Mouse (Mus musculus) lung, postnatal 0 days (tissue): Measurements from ENCODE around the gene Slc39a7. TPM values are rescaled to one million over a fixed set of nuclear protein-coding genes. Genes with fewer than 3 reads are reported as not detected.
A peak's percentile ranks its signal among the peaks of the same experiment; 100 is the strongest.
"Not testable (repeated sequence)": the region's sequence is repeated elsewhere in the genome, so short reads cannot be mapped to it uniquely, and the experiment has no call there.

ENCODE experiments used
- ATAC-seq: fragments of 200-750 bp; cut with Nextera tagmentation; 2 replicates; pipeline ENCODE4 v1.8.0; 2017; ENCODE audit warnings: moderate library complexity
- DNase-seq: peaks from one replicate; pipeline ENCODE4 v3.0.0-alpha.2; 2016; ENCODE audit warnings: low spot score
- H3K27ac ChIP-seq: fragments of 300-500 bp; sonication (generic); 2 replicates; pipeline ENCODE4 v1.5.1; 2014; ENCODE audit warnings: antibody characterized with exemption, mild to moderate bottlenecking, low read length, mixed read lengths
- H3K27me3 ChIP-seq: fragments of 300-500 bp; sonication (generic); replicated peaks from 2 replicates; pipeline ENCODE4 v1.6.1; 2014; ENCODE audit warnings: low read length, mixed read lengths; ENCODE audit not compliant: insufficient read depth
- H3K36me3 ChIP-seq: fragments of 300-500 bp; sonication (generic); 2 replicates; pipeline ENCODE4 v1.6.1; 2014; ENCODE audit warnings: low read length, mixed read lengths; ENCODE audit not compliant: insufficient read depth
- H3K4me1 ChIP-seq: fragments of 300-500 bp; sonication (generic); 2 replicates; pipeline ENCODE4 v1.6.1; 2014; ENCODE audit warnings: antibody characterized with exemption, low read depth, low read length, mixed read lengths; ENCODE audit not compliant: insufficient read depth
- H3K4me2 ChIP-seq: fragments of 300-500 bp; sonication (generic); replicated peaks from 2 replicates; pipeline ENCODE4 v1.6.1; 2014; ENCODE audit warnings: low read depth, mild to moderate bottlenecking, low read length, moderate library complexity, mixed read lengths
- H3K4me3 ChIP-seq: fragments of 300-500 bp; sonication (generic); 2 replicates; pipeline ENCODE4 v1.5.1; 2014; ENCODE audit warnings: low read depth, low read length
- H3K9ac ChIP-seq: fragments of 300-500 bp; sonication (generic); replicated peaks from 2 replicates; pipeline ENCODE4 v1.6.1; 2014; ENCODE audit warnings: low read depth, mild to moderate bottlenecking
- H3K9me3 ChIP-seq: fragments of 300-500 bp; sonication (generic); 2 replicates; pipeline ENCODE4 v1.6.1; 2016; ENCODE audit warnings: low read length, mixed read lengths
- CTCF ChIP-seq: IDR thresholded peaks from 2 replicates; pipeline ENCODE4 v1.5.1; 2016; ENCODE audit warnings: antibody characterized with exemption, mild to moderate bottlenecking
- EP300 ChIP-seq: IDR thresholded peaks from 2 replicates; pipeline ENCODE4 v1.6.1; 2016; ENCODE audit warnings: antibody characterized with exemption, mild to moderate bottlenecking, control low read depth
- WGBS: fragments of 180-500 bp; shearing (Covaris S2); extraction: QIAGEN DNeasy Blood & Tissue Kit; methylation state at CpG from one replicate; pipeline ENCODE4 v1.1.7; 2014; 5-methylcytosine and 5-hydroxymethylcytosine counted together
- polyA plus RNA-seq: library from polyadenylated mRNA; unstranded; fragments of >200 nt; fragmentation: Nextera tagmentation; extraction: Ambion mirVana; gene quantifications from 2 replicates; pipeline ENCODE4 v1.2.1, GENCODE M21; 2015

Slc39a7 gene
- polyA plus RNA-seq, 1 experiment from 2014 or later = 130 TPM

- peak within 1 kb of the TSS; percentile 52 for H3K9ac ChIP-seq
- H3K9me3 ChIP-seq = no peaks in the 10 kb centered on the region
- H3K4me2 ChIP-seq = peak within 1 kb of the TSS; percentile 93
- H3K4me3 ChIP-seq = peak within 1 kb of the TSS; percentile 73
- ATAC-seq (peak; percentile 99), DNase-seq (peak; percentile 97)
- no peak within 1 kb of the TSS for H3K27ac ChIP-seq
- 2% methylated on average over 24 of the region's 30 CpGs for WGBS
- H3K36me3 ChIP-seq = no peaks in the 10 kb centered on the region
- no peaks in the 10 kb centered on the region for H3K4me1 ChIP-seq
- no peaks in the 10 kb centered on the region for H3K27me3 ChIP-seq
- TF ChIP-seq EP300 = no peak
- TF ChIP-seq CTCF = no peak
These were observed 31.3 kb downstream of the Slc39a7 start, which contains the start of gene H2-K1 for GRCm38 (mm10) chr17:34000150-34000537. Gene H2-K1 (minus strand): TSS chr17:34000347.

- peak overlapping the region; percentile 73 for H3K4me3 ChIP-seq
- TF ChIP-seq EP300 (no peak), CTCF (no peak)
- H3K27ac ChIP-seq = no peak overlapping the region
- DNase-seq = peak; percentile 37
- H3K4me1 ChIP-seq = no peaks in the 10 kb centered on the region
- no peaks in the 10 kb centered on the region for H3K9me3 ChIP-seq
- no peaks in the 10 kb centered on the region for H3K27me3 ChIP-seq
- H3K4me2 ChIP-seq = peak overlapping the region; percentile 93
- H3K36me3 ChIP-seq = no peaks in the 10 kb centered on the region
- H3K9ac ChIP-seq = peak overlapping the region; percentile 52
- ATAC-seq = peak; percentile 28
- WGBS = 2% methylated on average over 69 of the region's 87 CpGs
These were observed 31.9 kb downstream of the Slc39a7 start for GRCm38 (mm10) chr17:33999341-34000149.

- DNase-seq, H3K36me3 ChIP-seq, H3K4me1 ChIP-seq, H3K27ac ChIP-seq, ATAC-seq, H3K9me3 ChIP-seq, H3K9ac ChIP-seq, H3K4me2 ChIP-seq, H3K27me3 ChIP-seq, H3K4me3 ChIP-seq: not testable (repeated sequence)
- 37% methylated on average over 5 of the region's 5 CpGs for WGBS
These were observed 32.8 kb downstream of the Slc39a7 start for GRCm38 (mm10) chr17:33998697-33999096.

- H3K9me3 ChIP-seq, H3K27ac ChIP-seq, H3K36me3 ChIP-seq, H3K27me3 ChIP-seq, H3K4me1 ChIP-seq, H3K9ac ChIP-seq, H3K4me2 ChIP-seq, H3K4me3 ChIP-seq, DNase-seq, ATAC-seq: not testable (repeated sequence)
- 87% methylated on average over 2 of the region's 2 CpGs for WGBS
These were observed 34.5 kb downstream of the Slc39a7 start for GRCm38 (mm10) chr17:33997025-33997424.

GRCm38 (mm10) chr17:33995651-33996050 is 35.8 kb downstream of the Slc39a7 start:
- no peak for ATAC-seq
- no peaks in the 10 kb centered on the region for H3K36me3 ChIP-seq
- H3K9me3 ChIP-seq = no peaks in the 10 kb centered on the region
- TF ChIP-seq CTCF (no peak), EP300 (no peak)
- H3K27me3 ChIP-seq = no peaks in the 10 kb centered on the region
- WGBS = 51% methylated on average over 3 of the region's 3 CpGs
- H3K4me1 ChIP-seq = no peaks in the 10 kb centered on the region
- no peak overlapping the region for H3K4me2 ChIP-seq
- DNase-seq = no peak
- no peak overlapping the region for H3K9ac ChIP-seq
- no peak overlapping the region for H3K4me3 ChIP-seq
- no peak overlapping the region for H3K27ac ChIP-seq

- H3K4me3 ChIP-seq = no peak overlapping the region
- 86% methylated on average over 8 of the region's 8 CpGs for WGBS
- no peak for ATAC-seq
These were observed 36.5 kb downstream of the Slc39a7 start for GRCm38 (mm10) chr17:33994959-33995358.

More at GRCm38 (mm10) chr17:33994959-33995358, 36.5 kb downstream of the Slc39a7 start:
- no peak overlapping the region for H3K27ac ChIP-seq
- no peak overlapping the region for H3K9ac ChIP-seq
- no peaks in the 10 kb centered on the region for H3K36me3 ChIP-seq
- H3K9me3 ChIP-seq = no peaks in the 10 kb centered on the region
- TF ChIP-seq CTCF (no peak), EP300 (no peak)
- H3K27me3 ChIP-seq = no peaks in the 10 kb centered on the region
- DNase-seq = no peak
- H3K4me2 ChIP-seq = no peak overlapping the region
- H3K4me1 ChIP-seq = no peaks in the 10 kb centered on the region
